Mouse (Mus musculus) limb, embryonic 13.5 days (tissue): ENCODE measurements at regions not wholly inside any gene's neighbourhood (a gene's known extent, or its start where the extent isn't known, plus 50 kb on each side); places are given as distances from the start of the nearest gene placed in this dataset.

Experiments
- ATAC-seq: fragments of 200-750 bp; cut with Nextera tagmentation; 2 replicates; pipeline ENCODE4 v1.8.0; 2017; ENCODE audit warnings: low read depth, moderate number of reproducible peaks, moderate TSS enrichment; ENCODE audit not compliant: low FRiP score
- H3K27ac ChIP-seq: fragments of 300-500 bp; sonication (generic); 2 replicates; pipeline ENCODE4 v1.5.1; 2015; ENCODE audit warnings: inconsistent platforms, mild to moderate bottlenecking, moderate library complexity
- H3K27me3 ChIP-seq: fragments of 300-500 bp; sonication (generic); 2 replicates; pipeline ENCODE4 v1.6.1; 2015; ENCODE audit warnings: mild to moderate bottlenecking, inconsistent platforms
- H3K36me3 ChIP-seq: fragments of 300-500 bp; sonication (generic); 2 replicates; pipeline ENCODE4 v1.6.1; 2015; ENCODE audit warnings: inconsistent platforms, mild to moderate bottlenecking, moderate library complexity
- H3K4me1 ChIP-seq: fragments of 300-500 bp; sonication (generic); 2 replicates; pipeline ENCODE4 v1.6.1; 2015; ENCODE audit warnings: inconsistent platforms
- H3K4me2 ChIP-seq: fragments of 300-500 bp; sonication (generic); replicated peaks from 2 replicates; pipeline ENCODE4 v1.6.1; 2015; ENCODE audit warnings: inconsistent platforms, mild to moderate bottlenecking, moderate library complexity
- H3K4me3 ChIP-seq: fragments of 300-500 bp; sonication (generic); 2 replicates; pipeline ENCODE4 v1.5.1; 2015; ENCODE audit warnings: moderate library complexity, mild to moderate bottlenecking, inconsistent platforms
- H3K9ac ChIP-seq: fragments of 300-500 bp; sonication (generic); 2 replicates; pipeline ENCODE4 v1.6.1; 2015; ENCODE audit warnings: mild to moderate bottlenecking, inconsistent platforms
- H3K9me3 ChIP-seq: fragments of 300-500 bp; sonication (generic); 2 replicates; pipeline ENCODE4 v1.6.1; 2016; ENCODE audit warnings: inconsistent platforms
- WGBS: fragments of 180-500 bp; shearing (Covaris S2); methylation state at CpG from one replicate; pipeline ENCODE4 v1.1.7; 2015; 5-methylcytosine and 5-hydroxymethylcytosine counted together

GRCm38 (mm10) chr3:61159811-61160210, 157.2 kb downstream of the P2ry1 start:
- H3K4me2 ChIP-seq, result no peak overlapping the region
- H3K4me3 ChIP-seq, result no peak overlapping the region
- no peaks in the 10 kb centered on the region for H3K36me3 ChIP-seq
- no peak overlapping the region for H3K9ac ChIP-seq
- no peaks in the 10 kb centered on the region for H3K27me3 ChIP-seq
- WGBS, result 81% methylated on average over 4 of the region's 4 CpGs
- no peaks in the 10 kb centered on the region for H3K4me1 ChIP-seq
- no peak overlapping the region for H3K27ac ChIP-seq
- H3K9me3 ChIP-seq, result no peaks in the 10 kb centered on the region
- no peak for ATAC-seq

- ATAC-seq, result no peak
- H3K4me3 ChIP-seq, result no peak overlapping the region
- no peak overlapping the region for H3K4me2 ChIP-seq
- no peaks in the 10 kb centered on the region for H3K36me3 ChIP-seq
- no peak overlapping the region for H3K27ac ChIP-seq
- no peaks in the 10 kb centered on the region for H3K27me3 ChIP-seq
- H3K9me3 ChIP-seq, result no peaks in the 10 kb centered on the region
- no peak overlapping the region for H3K9ac ChIP-seq
- no peaks in the 10 kb centered on the region for H3K4me1 ChIP-seq
Observed at GRCm38 (mm10) chr3:61161384-61161783, 158.8 kb downstream of the P2ry1 start.

- Histone ChIP-seq H3K4me1 (no peaks in the 10 kb centered on the region), H3K9me3 (no peaks in the 10 kb centered on the region), H3K9ac (no peak overlapping the region), H3K36me3 (no peaks in the 10 kb centered on the region), H3K27ac (no peak overlapping the region), H3K4me2 (no peak overlapping the region), H3K27me3 (no peaks in the 10 kb centered on the region), H3K4me3 (no peak overlapping the region)
- no peak for ATAC-seq
- WGBS, result 33% methylated on average over 1 of the region's 1 CpGs
Observed at GRCm38 (mm10) chr3:61185789-61186188, 175.6 kb upstream of the Rap2b start.

DNA sequence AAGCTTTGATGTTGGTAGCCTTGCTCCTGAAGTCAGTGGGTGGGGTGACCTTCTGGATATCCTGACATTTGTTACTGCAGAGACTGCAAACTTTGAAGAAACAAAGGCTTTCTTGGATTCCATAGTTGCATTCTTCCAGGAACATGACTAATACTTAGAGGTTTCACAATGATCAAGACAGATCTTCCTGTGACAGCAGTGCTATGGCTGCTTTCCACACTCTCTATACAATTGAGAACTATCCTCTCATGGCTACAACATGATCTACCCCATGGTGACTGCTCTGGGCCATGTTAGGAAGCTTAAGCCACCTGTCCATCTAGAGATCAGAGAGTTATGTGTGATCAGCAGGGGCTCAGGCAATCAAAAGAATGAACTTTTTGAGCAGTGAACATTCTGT, 172.8 kb upstream of the Rap2b start:
- Histone ChIP-seq H3K27ac (no peak overlapping the region), H3K9me3 (no peaks in the 10 kb centered on the region), H3K4me3 (no peak overlapping the region), H3K4me2 (no peak overlapping the region), H3K9ac (no peak overlapping the region), H3K4me1 (no peaks in the 10 kb centered on the region), H3K36me3 (no peaks in the 10 kb centered on the region), H3K27me3 (no peaks in the 10 kb centered on the region)
- ATAC-seq, result no peak

- no peak overlapping the region for H3K9ac ChIP-seq
- H3K9me3 ChIP-seq, result no peaks in the 10 kb centered on the region
- no peaks in the 10 kb centered on the region for H3K4me1 ChIP-seq
- no peak overlapping the region for H3K4me3 ChIP-seq
- H3K27me3 ChIP-seq, result no peaks in the 10 kb centered on the region
- H3K36me3 ChIP-seq, result no peaks in the 10 kb centered on the region
- WGBS, result 75% methylated on average over 4 of the region's 4 CpGs
- ATAC-seq, result no peak
- no peak overlapping the region for H3K27ac ChIP-seq
- H3K4me2 ChIP-seq, result no peak overlapping the region
Observed at GRCm38 (mm10) chr3:61216562-61216961, 144.9 kb upstream of the Rap2b start.

DNA sequence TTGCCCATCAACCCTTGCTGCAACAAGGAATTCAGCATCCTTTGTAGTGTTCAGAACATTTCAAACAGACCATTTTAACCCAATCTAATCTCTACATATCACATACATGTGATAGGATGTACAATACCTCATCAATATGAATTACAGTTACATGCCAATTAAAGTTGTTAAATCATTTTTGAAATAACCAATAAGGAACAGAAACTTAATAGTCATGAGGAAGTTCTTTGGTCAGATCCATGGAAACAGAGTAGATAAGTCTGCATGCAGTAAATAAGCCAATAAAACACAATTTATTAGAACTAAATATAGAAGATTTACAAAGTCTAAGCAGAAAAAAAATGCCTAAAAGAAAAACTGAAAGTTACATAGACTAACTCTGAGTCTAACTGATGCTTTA, 136.9 kb upstream of the Rap2b start:
- no peaks in the 10 kb centered on the region for H3K36me3 ChIP-seq
- no peak overlapping the region for H3K9ac ChIP-seq
- no peaks in the 10 kb centered on the region for H3K27me3 ChIP-seq
- H3K4me3 ChIP-seq, result no peak overlapping the region
- H3K4me2 ChIP-seq, result no peak overlapping the region
- no peaks in the 10 kb centered on the region for H3K9me3 ChIP-seq
- H3K27ac ChIP-seq, result no peak overlapping the region
- no peak for ATAC-seq
- H3K4me1 ChIP-seq, result no peaks in the 10 kb centered on the region

- H3K27me3 ChIP-seq, result no peaks in the 10 kb centered on the region
- H3K9me3 ChIP-seq, result no peaks in the 10 kb centered on the region
- ATAC-seq, result no peak
- H3K4me3 ChIP-seq, result no peak overlapping the region
- H3K9ac ChIP-seq, result no peak overlapping the region
- no peak overlapping the region for H3K27ac ChIP-seq
- no peaks in the 10 kb centered on the region for H3K36me3 ChIP-seq
- H3K4me2 ChIP-seq, result no peak overlapping the region
- no peaks in the 10 kb centered on the region for H3K4me1 ChIP-seq
Observed at GRCm38 (mm10) chr3:61225054-61225453, 136.4 kb upstream of the Rap2b start.

DNA sequence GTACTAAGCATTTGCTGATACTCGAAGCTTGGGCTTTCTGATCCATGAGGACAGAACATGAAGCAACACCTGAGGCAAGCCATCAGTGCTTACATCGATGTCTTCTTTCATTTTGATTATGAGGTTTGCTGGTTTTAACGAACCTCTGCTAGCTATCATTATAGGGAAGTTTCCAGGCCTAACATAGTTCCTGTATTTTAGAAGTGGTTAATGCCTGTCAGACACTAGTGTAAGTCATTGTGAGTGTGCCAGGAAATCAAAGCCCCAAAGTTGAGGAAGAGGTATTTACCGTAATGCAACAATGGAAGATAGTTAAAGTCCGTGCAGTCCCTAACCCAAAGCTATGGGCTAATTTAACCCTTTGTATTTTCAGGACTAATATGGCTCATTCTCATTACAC, 120.1 kb upstream of the Rap2b start:
- Histone ChIP-seq H3K4me3 (no peak overlapping the region), H3K4me1 (no peaks in the 10 kb centered on the region), H3K9me3 (no peaks in the 10 kb centered on the region), H3K4me2 (no peak overlapping the region), H3K27me3 (no peaks in the 10 kb centered on the region), H3K9ac (no peak overlapping the region), H3K27ac (no peak overlapping the region), H3K36me3 (no peaks in the 10 kb centered on the region)
- 84% methylated on average over 5 of the region's 5 CpGs for WGBS
- no peak for ATAC-seq

GRCm38 (mm10) chr3:61243876-61244527, 117.4 kb upstream of the Rap2b start:
- Histone ChIP-seq H3K4me1 (no peaks in the 10 kb centered on the region), H3K9ac (no peak overlapping the region), H3K27ac (no peak overlapping the region), H3K9me3 (no peaks in the 10 kb centered on the region), H3K4me2 (no peak overlapping the region), H3K36me3 (no peaks in the 10 kb centered on the region), H3K4me3 (no peak overlapping the region), H3K27me3 (no peaks in the 10 kb centered on the region)
- 21% methylated on average over 6 of the region's 6 CpGs for WGBS
- no peak for ATAC-seq

- H3K9ac ChIP-seq, result no peak overlapping the region
- no peak overlapping the region for H3K4me3 ChIP-seq
- 76% methylated on average over 4 of the region's 4 CpGs for WGBS
- no peaks in the 10 kb centered on the region for H3K36me3 ChIP-seq
- no peak overlapping the region for H3K4me2 ChIP-seq
- no peak for ATAC-seq
- no peaks in the 10 kb centered on the region for H3K9me3 ChIP-seq
- no peaks in the 10 kb centered on the region for H3K4me1 ChIP-seq
- H3K27ac ChIP-seq, result no peak overlapping the region
- H3K27me3 ChIP-seq, result no peaks in the 10 kb centered on the region
Observed at GRCm38 (mm10) chr3:61246429-61246828, 115.0 kb upstream of the Rap2b start.

GRCm38 (mm10) chr3:61247344-61247743, 114.1 kb upstream of the Rap2b start:
- Histone ChIP-seq H3K4me2 (no peak overlapping the region), H3K36me3 (no peaks in the 10 kb centered on the region), H3K4me1 (no peaks in the 10 kb centered on the region), H3K9ac (no peak overlapping the region), H3K27me3 (no peaks in the 10 kb centered on the region), H3K27ac (no peak overlapping the region), H3K4me3 (no peak overlapping the region), H3K9me3 (no peaks in the 10 kb centered on the region)
- ATAC-seq, result no peak
- WGBS, result 81% methylated on average over 1 of the region's 1 CpGs

- H3K4me1 ChIP-seq, result no peaks in the 10 kb centered on the region
- no peaks in the 10 kb centered on the region for H3K36me3 ChIP-seq
- ATAC-seq, result no peak
- no peak overlapping the region for H3K4me3 ChIP-seq
- H3K27ac ChIP-seq, result no peak overlapping the region
- 76% methylated on average over 4 of the region's 4 CpGs for WGBS
- H3K27me3 ChIP-seq, result no peaks in the 10 kb centered on the region
- no peak overlapping the region for H3K9ac ChIP-seq
- H3K4me2 ChIP-seq, result no peak overlapping the region
- no peaks in the 10 kb centered on the region for H3K9me3 ChIP-seq
Observed at GRCm38 (mm10) chr3:61255232-61255631, 106.2 kb upstream of the Rap2b start.

DNA sequence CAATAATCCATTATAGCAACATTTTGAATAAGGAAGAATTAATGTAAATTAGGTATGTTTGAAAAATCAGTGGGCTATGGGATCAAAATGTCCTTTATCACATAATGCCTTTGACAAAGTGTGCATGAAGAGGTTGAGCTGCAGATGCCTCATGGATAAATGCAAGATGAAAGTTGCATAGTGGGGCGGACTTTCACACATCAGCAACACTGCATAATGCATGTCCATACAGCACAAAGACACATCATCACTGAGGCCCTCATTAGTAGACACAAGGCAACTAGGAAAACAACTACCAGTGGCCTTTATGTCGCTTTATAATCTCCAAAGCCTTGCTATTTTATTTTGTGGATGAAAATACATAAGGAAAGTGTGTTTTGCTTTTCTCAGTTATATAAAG, 105.8 kb upstream of the Rap2b start:
- Histone ChIP-seq H3K4me3 (no peak overlapping the region), H3K9me3 (no peaks in the 10 kb centered on the region), H3K9ac (no peak overlapping the region), H3K4me1 (no peaks in the 10 kb centered on the region), H3K36me3 (no peaks in the 10 kb centered on the region), H3K27me3 (no peaks in the 10 kb centered on the region), H3K27ac (no peak overlapping the region), H3K4me2 (no peak overlapping the region)
- WGBS, result 83% methylated on average over 2 of the region's 2 CpGs
- ATAC-seq, result no peak
